Mouse (Mus musculus): ENCODE measurements around the gene Mthfsd.

DNA sequence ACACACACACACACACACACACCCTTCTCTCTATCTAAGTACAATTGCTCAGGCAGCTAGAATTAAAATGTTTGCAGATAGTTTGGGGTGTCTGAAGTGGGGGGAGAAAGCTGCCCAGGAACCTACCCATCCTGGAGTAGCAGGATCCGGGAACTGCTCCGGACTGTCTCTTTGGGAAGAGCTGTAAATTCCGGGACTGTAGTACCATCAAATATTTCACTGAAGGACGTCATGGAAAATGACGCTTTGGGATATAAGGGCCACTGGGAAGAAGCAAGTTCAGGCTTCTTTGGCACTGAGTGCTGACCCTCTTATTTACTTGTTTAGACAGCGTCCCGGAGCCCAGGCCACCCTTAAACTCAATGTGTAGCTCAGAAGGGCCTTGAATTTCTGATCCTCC, 29.0 kb downstream of the Mthfsd start:
- TF ChIP-seq TAL1 (conservative IDR thresholded peaks at IDR 0.05; ENCODE audit: low read depth, low read length) (no peak), GATA1 (IDR thresholded peaks at IDR 0.05; ENCODE audit: borderline replicate concordance, low read length) (no peak)
